Mouse (Mus musculus): ENCODE data around the gene Nrp1. TPM values are rescaled to one million over a fixed set of nuclear protein-coding genes. Genes with fewer than 3 reads are reported as not detected.

Nrp1 gene
- polyA plus RNA-seq, 1 experiment from 2014 or later: 62.6 TPM

GRCm38 (mm10) chr8:128356796-128357539 is 1.4 kb upstream of the Nrp1 start:
- 2% methylated on average over 39 of the region's 49 CpGs for WGBS
- Histone ChIP-seq H3K9me3 (replicated peaks) (no peaks in the 10 kb centered on the region), H3K4me3 (peak overlapping the region; percentile 72), H3K27ac (peak overlapping the region; percentile 94), H3K27me3 (ENCODE audit: low read depth, poor library complexity, severe bottlenecking) (peaks cover 16% of the 10 kb centered on the region; the same call in 1 of the 2 replicates), H3K36me3 (no peaks in the 10 kb centered on the region), H3K4me1 (peaks cover 51% of the 10 kb centered on the region)
- DNase-seq (ENCODE audit: low spot score): peak; percentile 84

GRCm38 (mm10) chr8:128357540-128358405 is 631 bp upstream of the Nrp1 start:
- peak; percentile 73 for DNase-seq (ENCODE audit: low spot score)
- H3K27ac ChIP-seq: peak overlapping the region; percentile 94
- no peaks in the 10 kb centered on the region for H3K36me3 ChIP-seq
- peaks cover 16% of the 10 kb centered on the region; the same call in 1 of the 2 replicates for H3K27me3 ChIP-seq (ENCODE audit: low read depth, poor library complexity, severe bottlenecking)
- under 1% methylated on average over 29 of the region's 29 CpGs for WGBS
- peak overlapping the region; percentile 72 for H3K4me3 ChIP-seq
- H3K4me1 ChIP-seq: peaks cover 59% of the 10 kb centered on the region
- H3K9me3 ChIP-seq (replicated peaks): no peaks in the 10 kb centered on the region

GRCm38 (mm10) chr8:128358756-128359520 is 534 bp downstream of the Nrp1 start:
- no peak for DNase-seq (ENCODE audit: low spot score)
- peaks cover 2% of the 10 kb centered on the region; the same call in 1 of the 2 replicates for H3K36me3 ChIP-seq
- peaks cover 16% of the 10 kb centered on the region; the same call in 1 of the 2 replicates for H3K27me3 ChIP-seq (ENCODE audit: low read depth, poor library complexity, severe bottlenecking)
- peaks cover 70% of the 10 kb centered on the region for H3K4me1 ChIP-seq
- no peaks in the 10 kb centered on the region for H3K9me3 ChIP-seq (replicated peaks)
- peak overlapping the region; percentile 72 for H3K4me3 ChIP-seq
- WGBS: 0% methylated on average over 41 of the region's 41 CpGs
- peak overlapping the region; percentile 94 for H3K27ac ChIP-seq

- WGBS: under 1% methylated on average over 40 of the region's 40 CpGs
- Histone ChIP-seq H3K9me3 (replicated peaks) (no peaks in the 10 kb centered on the region), H3K4me3 (peak overlapping the region; percentile 72), H3K27ac (peak overlapping the region; percentile 94), H3K27me3 (ENCODE audit: low read depth, poor library complexity, severe bottlenecking) (peaks cover 16% of the 10 kb centered on the region), H3K36me3 (peaks cover 10% of the 10 kb centered on the region), H3K4me1 (peaks cover 70% of the 10 kb centered on the region)
- peak; percentile 75 for DNase-seq (ENCODE audit: low spot score)
These were observed 1.3 kb downstream of the Nrp1 start for GRCm38 (mm10) chr8:128359521-128360318.

GRCm38 (mm10) chr8:128361343-128361870 is 3.0 kb downstream of the Nrp1 start:
- Histone ChIP-seq H3K4me1 (peaks cover 78% of the 10 kb centered on the region), H3K27me3 (ENCODE audit: low read depth, poor library complexity, severe bottlenecking) (peaks cover under 1% of the 10 kb centered on the region), H3K27ac (peak overlapping the region; percentile 94; the same call in 1 of the 2 replicates), H3K36me3 (peaks cover 17% of the 10 kb centered on the region), H3K4me3 (peak overlapping the region; percentile 72), H3K9me3 (replicated peaks) (no peaks in the 10 kb centered on the region)
- WGBS: 22% methylated on average over 5 of the region's 5 CpGs
- no peak for DNase-seq (ENCODE audit: low spot score)

GRCm38 (mm10) chr8:128362940-128363595 is 4.7 kb downstream of the Nrp1 start:
- H3K27ac ChIP-seq: no peak overlapping the region
- peaks cover 73% of the 10 kb centered on the region for H3K4me1 ChIP-seq
- no peaks in the 10 kb centered on the region for H3K9me3 ChIP-seq (replicated peaks)
- H3K36me3 ChIP-seq: peaks cover 17% of the 10 kb centered on the region
- peak; percentile 82 for DNase-seq (ENCODE audit: low spot score)
- peak overlapping the region; percentile 72 for H3K4me3 ChIP-seq
- H3K27me3 ChIP-seq (ENCODE audit: low read depth, poor library complexity, severe bottlenecking): no peaks in the 10 kb centered on the region; the same call in 1 of the 2 replicates
- WGBS: 8% methylated on average over 11 of the region's 11 CpGs

- H3K4me1 ChIP-seq: peaks cover 30% of the 10 kb centered on the region
- peaks cover 26% of the 10 kb centered on the region for H3K36me3 ChIP-seq
- H3K27me3 ChIP-seq (ENCODE audit: low read depth, poor library complexity, severe bottlenecking): no peaks in the 10 kb centered on the region
- H3K4me3 ChIP-seq: no peak overlapping the region
- H3K9me3 ChIP-seq (replicated peaks): no peaks in the 10 kb centered on the region
- 62% methylated on average over 4 of the region's 4 CpGs for WGBS
- no peak overlapping the region for H3K27ac ChIP-seq
- no peak for DNase-seq (ENCODE audit: low spot score)
These were observed 12.1 kb downstream of the Nrp1 start for GRCm38 (mm10) chr8:128370496-128370895.

GRCm38 (mm10) chr8:128371026-128371425 is 12.6 kb downstream of the Nrp1 start:
- peaks cover 25% of the 10 kb centered on the region for H3K4me1 ChIP-seq

GRCm38 (mm10) chr8:128371789-128372188 is 13.4 kb downstream of the Nrp1 start:
- Histone ChIP-seq H3K4me3 (no peak overlapping the region), H3K27me3 (ENCODE audit: low read depth, poor library complexity, severe bottlenecking) (no peaks in the 10 kb centered on the region), H3K9me3 (replicated peaks) (no peaks in the 10 kb centered on the region), H3K27ac (no peak overlapping the region), H3K36me3 (peaks cover 23% of the 10 kb centered on the region), H3K4me1 (peaks cover 20% of the 10 kb centered on the region)
- WGBS: 70% methylated on average over 3 of the region's 3 CpGs
- DNase-seq (ENCODE audit: low spot score): no peak

More at GRCm38 (mm10) chr8:128371026-128371425, 12.6 kb downstream of the Nrp1 start:
- Histone ChIP-seq H3K27me3 (ENCODE audit: low read depth, poor library complexity, severe bottlenecking) (no peaks in the 10 kb centered on the region), H3K27ac (no peak overlapping the region), H3K4me3 (no peak overlapping the region), H3K9me3 (replicated peaks) (no peaks in the 10 kb centered on the region), H3K36me3 (peaks cover 26% of the 10 kb centered on the region)
- no peak for DNase-seq (ENCODE audit: low spot score)
- WGBS: 86% methylated on average over 6 of the region's 6 CpGs

- H3K4me1 ChIP-seq: peaks cover 11% of the 10 kb centered on the region
- DNase-seq (ENCODE audit: low spot score): no peak
- no peaks in the 10 kb centered on the region for H3K9me3 ChIP-seq (replicated peaks)
- H3K27ac ChIP-seq: no peak overlapping the region
- 88% methylated on average over 5 of the region's 5 CpGs for WGBS
- H3K27me3 ChIP-seq (ENCODE audit: low read depth, poor library complexity, severe bottlenecking): no peaks in the 10 kb centered on the region
- peaks cover 23% of the 10 kb centered on the region for H3K36me3 ChIP-seq
- no peak overlapping the region for H3K4me3 ChIP-seq
These were observed 14.3 kb downstream of the Nrp1 start for GRCm38 (mm10) chr8:128372724-128373123.

- WGBS: 90% methylated on average over 6 of the region's 6 CpGs
- DNase-seq (ENCODE audit: low spot score): no peak
- Histone ChIP-seq H3K4me3 (no peak overlapping the region), H3K27me3 (ENCODE audit: low read depth, poor library complexity, severe bottlenecking) (no peaks in the 10 kb centered on the region), H3K27ac (no peak overlapping the region), H3K4me1 (0 out of 2 replicates have a peak, but pooled peaks cover 10% of the 10 kb centered on the region), H3K36me3 (peaks cover 23% of the 10 kb centered on the region), H3K9me3 (replicated peaks) (no peaks in the 10 kb centered on the region)
These were observed 15.0 kb downstream of the Nrp1 start for GRCm38 (mm10) chr8:128373418-128373817.
